Mouse (Mus musculus) limb, embryonic 11.5 days (tissue): ENCODE measurements around the gene Kctd11. TPM values are rescaled to one million over a fixed set of nuclear protein-coding genes. Genes with fewer than 3 reads are reported as not detected.

Experiments
- ATAC-seq: fragments of 200-750 bp; cut with Nextera tagmentation; 2 replicates; pipeline ENCODE4 v1.8.0; 2017; ENCODE audit warnings: low read depth; ENCODE audit not compliant: insufficient number of reproducible peaks, low FRiP score, low TSS enrichment
- DNase-seq: peaks from one replicate; pipeline ENCODE4 v3.0.0-alpha.2; 2015; ENCODE audit warnings: low spot score
- H3K27ac ChIP-seq: fragments of 300-500 bp; sonication (generic); replicated peaks from 2 replicates; pipeline ENCODE4 v1.5.1; 2014; ENCODE audit warnings: low read depth, mild to moderate bottlenecking, low read length
- H3K27me3 ChIP-seq: fragments of 300-500 bp; sonication (generic); 2 replicates; pipeline ENCODE4 v1.6.1; 2014; ENCODE audit warnings: mild to moderate bottlenecking, low read length, mixed read lengths; ENCODE audit not compliant: control insufficient read depth, insufficient read depth
- H3K36me3 ChIP-seq: fragments of 300-500 bp; sonication (generic); 2 replicates; pipeline ENCODE4 v1.6.1; 2014; ENCODE audit warnings: mild to moderate bottlenecking, low read length, moderate library complexity, mixed read lengths; ENCODE audit not compliant: control insufficient read depth, insufficient read depth
- H3K4me1 ChIP-seq: fragments of 300-500 bp; sonication (generic); 2 replicates; pipeline ENCODE4 v1.6.1; 2014; ENCODE audit warnings: low read length, mixed read lengths; ENCODE audit not compliant: control insufficient read depth, insufficient read depth
- H3K4me2 ChIP-seq: fragments of 300-500 bp; sonication (generic); 2 replicates; pipeline ENCODE4 v1.6.1; 2014; ENCODE audit warnings: low read depth, mild to moderate bottlenecking, moderate library complexity; ENCODE audit not compliant: severe bottlenecking
- H3K4me3 ChIP-seq: fragments of 300-500 bp; sonication (generic); 2 replicates; pipeline ENCODE4 v1.5.1; 2014; ENCODE audit warnings: low read depth, low read length
- H3K9ac ChIP-seq: fragments of 300-500 bp; sonication (generic); 2 replicates; pipeline ENCODE4 v1.6.1; 2014; ENCODE audit warnings: mild to moderate bottlenecking, low read length
- H3K9me3 ChIP-seq: fragments of 300-500 bp; sonication (generic); 2 replicates; pipeline ENCODE4 v1.6.1; 2016; ENCODE audit warnings: low read length; ENCODE audit not compliant: control insufficient read depth
- WGBS: fragments of 180-500 bp; shearing (Covaris S2); extraction: QIAGEN DNeasy Blood & Tissue Kit; methylation state at CpG from one replicate; pipeline ENCODE4 v1.1.7; 2014; 5-methylcytosine and 5-hydroxymethylcytosine counted together
- polyA plus RNA-seq: library from polyadenylated mRNA; unstranded; fragments of >200 nt; fragmentation: Nextera tagmentation; extraction: Ambion mirVana; gene quantifications from 2 replicates; pipeline ENCODE4 v1.2.1, GENCODE M21; 2014

The Kctd11 gene
- polyA plus RNA-seq, 1 experiment from 2014 or later = 3.7 TPM

DNA sequence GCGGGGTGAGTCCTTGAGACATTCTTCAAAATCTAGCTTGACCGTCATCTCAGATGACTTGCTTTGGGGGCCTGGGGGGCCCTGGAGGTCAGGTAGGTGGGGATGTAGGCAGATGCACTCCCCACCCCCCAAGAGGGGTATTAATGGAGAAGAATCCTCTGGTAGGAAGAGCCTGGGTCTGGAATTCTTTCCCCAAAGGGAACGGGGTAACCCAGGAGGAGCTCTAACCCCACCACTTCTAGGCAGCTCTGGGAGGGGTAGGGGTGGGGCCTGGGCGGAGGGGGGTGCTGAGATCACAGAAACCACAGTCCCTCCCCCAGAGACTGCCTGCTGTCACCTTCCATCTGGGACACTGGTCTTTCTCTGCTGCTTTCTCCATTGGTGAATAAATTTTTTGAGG is 14.1 kb upstream of the Kctd11 start, which contains the start of gene Acap1:
Gene Acap1, minus strand, starts transcription at position 249 of the 400 bp plus-strand sequence.
- H3K27ac ChIP-seq = no peak within 1 kb of the TSS
- peaks cover 10% of the 10 kb centered on the region for H3K4me1 ChIP-seq
- WGBS = 78% methylated on average over 4 of the region's 4 CpGs

DNA sequence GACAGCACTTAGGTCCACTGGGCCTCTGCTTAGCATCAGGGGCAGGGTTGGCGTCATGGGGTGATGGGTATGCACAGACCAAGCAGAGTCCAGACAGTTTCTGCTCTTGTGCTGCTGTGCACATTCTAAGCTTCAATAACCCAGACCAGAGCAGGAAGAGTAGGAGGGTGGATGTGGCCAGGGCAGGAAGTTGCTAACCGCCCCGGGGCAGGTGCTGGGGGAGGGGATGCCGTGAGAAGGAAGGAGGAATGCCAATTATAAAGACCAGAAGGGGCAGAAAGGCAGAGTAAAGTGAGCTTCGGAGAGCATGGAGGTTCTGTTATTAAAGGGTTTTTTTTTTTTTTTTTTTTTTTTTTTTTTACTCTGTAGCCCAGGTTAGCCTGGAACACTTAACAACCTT is 13.5 kb upstream of the Kctd11 start:
- H3K4me3 ChIP-seq = no peak overlapping the region
- DNase-seq (no peak), ATAC-seq (no peak)
- H3K9ac ChIP-seq = no peak overlapping the region
- no peaks in the 10 kb centered on the region for H3K36me3 ChIP-seq
- no peaks in the 10 kb centered on the region for H3K27me3 ChIP-seq
- H3K27ac ChIP-seq = no peak overlapping the region
- H3K4me2 ChIP-seq = no peak overlapping the region
- 70% methylated on average over 5 of the region's 5 CpGs for WGBS
- H3K9me3 ChIP-seq = no peaks in the 10 kb centered on the region
- peaks cover 7% of the 10 kb centered on the region for H3K4me1 ChIP-seq

More for the DNA sequence above, 14.1 kb upstream of the Kctd11 start, which contains the start of gene Acap1:
- Histone ChIP-seq H3K9ac (no peak within 1 kb of the TSS), H3K9me3 (no peaks in the 10 kb centered on the region), H3K36me3 (no peaks in the 10 kb centered on the region), H3K4me2 (no peak within 1 kb of the TSS), H3K27me3 (no peaks in the 10 kb centered on the region), H3K4me3 (no peak within 1 kb of the TSS)
- ATAC-seq (no peak), DNase-seq (no peak)

DNA sequence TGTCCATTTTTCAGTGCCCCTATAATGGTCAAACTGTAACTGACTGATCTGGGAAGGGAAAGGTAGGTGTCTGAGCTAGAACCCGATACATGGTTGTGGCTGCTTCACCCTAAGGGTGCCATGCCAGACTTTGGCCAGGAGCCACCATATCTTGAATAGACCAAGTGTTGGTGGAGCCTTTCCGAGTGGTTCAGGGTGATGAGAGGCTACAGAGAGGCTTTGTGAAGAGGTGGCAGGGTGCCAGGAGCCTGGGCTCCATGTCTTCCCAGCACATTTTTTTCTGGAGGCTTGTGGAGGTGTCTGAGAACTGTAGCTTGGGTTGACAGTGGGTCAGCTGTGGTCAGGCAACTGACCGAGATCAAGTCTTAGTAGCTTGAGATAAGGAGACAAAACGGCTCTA is 10.3 kb upstream of the Kctd11 start:
- DNase-seq (no peak), ATAC-seq (no peak)
- 83% methylated on average over 4 of the region's 4 CpGs for WGBS

DNA sequence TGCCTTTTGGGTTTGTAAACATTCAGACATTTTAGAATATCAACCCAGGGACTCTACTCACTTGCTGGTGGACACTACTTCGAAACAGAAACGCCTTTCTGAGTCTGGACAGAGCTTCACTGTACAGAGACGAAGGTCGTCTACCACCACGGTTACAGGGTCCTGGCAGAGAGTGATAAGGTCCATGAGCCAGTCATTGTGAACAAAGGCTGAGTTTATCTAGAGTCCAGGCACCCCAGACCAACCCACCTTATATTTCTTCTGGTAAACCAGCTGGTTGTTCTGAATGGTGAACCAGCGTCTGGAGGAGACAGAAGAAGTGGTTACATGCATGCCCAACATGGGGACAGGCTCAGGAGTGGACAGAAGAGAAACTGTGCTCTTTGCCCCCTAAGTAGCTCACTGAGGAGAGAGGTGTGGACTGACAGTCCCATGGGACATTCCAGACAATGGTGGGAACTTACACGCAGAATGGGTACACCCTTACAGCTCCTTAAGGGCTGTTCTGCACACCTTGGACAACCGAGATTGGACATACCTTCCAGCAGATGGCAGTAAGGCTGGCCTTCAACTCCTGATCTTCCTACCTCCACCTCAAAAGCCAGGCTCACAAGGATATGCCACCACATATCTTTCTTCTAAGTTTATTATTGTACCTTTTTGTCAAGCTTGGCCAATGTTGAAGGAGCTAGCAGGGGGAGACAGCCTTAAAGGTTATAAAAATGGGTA is 5.9 kb upstream of the Kctd11 start:
- H3K4me3 ChIP-seq = no peak overlapping the region
- no peaks in the 10 kb centered on the region for H3K36me3 ChIP-seq
- no peaks in the 10 kb centered on the region for H3K4me1 ChIP-seq
- H3K27me3 ChIP-seq = no peaks in the 10 kb centered on the region
- H3K9ac ChIP-seq = no peak overlapping the region
- DNase-seq (no peak), ATAC-seq (no peak)
- H3K4me2 ChIP-seq = no peak overlapping the region
- no peaks in the 10 kb centered on the region for H3K9me3 ChIP-seq
- H3K27ac ChIP-seq = no peak overlapping the region
- WGBS = 78% methylated on average over 8 of the region's 8 CpGs

More for the DNA sequence above, 10.3 kb upstream of the Kctd11 start:
- no peak overlapping the region for H3K9ac ChIP-seq
- H3K4me3 ChIP-seq = no peak overlapping the region
- H3K27ac ChIP-seq = no peak overlapping the region
- no peaks in the 10 kb centered on the region for H3K4me1 ChIP-seq
- H3K9me3 ChIP-seq = no peaks in the 10 kb centered on the region
- H3K4me2 ChIP-seq = no peak overlapping the region
- H3K27me3 ChIP-seq = no peaks in the 10 kb centered on the region
- H3K36me3 ChIP-seq = no peaks in the 10 kb centered on the region

DNA sequence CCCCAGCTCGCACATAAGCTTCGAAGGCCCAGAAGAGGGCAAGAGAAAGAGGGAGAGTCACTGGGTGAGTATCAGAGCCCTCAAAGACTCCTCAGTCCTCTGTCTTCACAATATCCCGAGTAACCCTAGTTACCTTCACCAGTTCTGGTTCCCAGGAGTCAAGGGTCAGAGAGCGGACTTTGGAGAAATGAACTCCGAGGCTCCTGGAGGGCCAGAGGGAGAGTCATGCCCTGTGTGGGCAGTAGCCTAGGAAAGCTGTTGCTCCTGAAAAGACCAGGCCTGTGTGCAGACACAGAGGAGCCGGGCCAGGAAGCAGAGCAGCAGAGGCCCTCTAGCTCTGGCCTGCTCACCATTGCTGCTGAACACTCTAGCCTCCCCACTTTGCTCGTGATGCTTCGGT is 3.5 kb upstream of the Kctd11 start:
- Histone ChIP-seq H3K4me2 (no peak overlapping the region), H3K27me3 (no peaks in the 10 kb centered on the region), H3K9ac (no peak overlapping the region), H3K27ac (no peak overlapping the region), H3K9me3 (no peaks in the 10 kb centered on the region), H3K4me1 (peaks cover 7% of the 10 kb centered on the region), H3K4me3 (no peak overlapping the region), H3K36me3 (no peaks in the 10 kb centered on the region)
- ATAC-seq (no peak), DNase-seq (no peak)
- WGBS = 86% methylated on average over 8 of the region's 8 CpGs

DNA sequence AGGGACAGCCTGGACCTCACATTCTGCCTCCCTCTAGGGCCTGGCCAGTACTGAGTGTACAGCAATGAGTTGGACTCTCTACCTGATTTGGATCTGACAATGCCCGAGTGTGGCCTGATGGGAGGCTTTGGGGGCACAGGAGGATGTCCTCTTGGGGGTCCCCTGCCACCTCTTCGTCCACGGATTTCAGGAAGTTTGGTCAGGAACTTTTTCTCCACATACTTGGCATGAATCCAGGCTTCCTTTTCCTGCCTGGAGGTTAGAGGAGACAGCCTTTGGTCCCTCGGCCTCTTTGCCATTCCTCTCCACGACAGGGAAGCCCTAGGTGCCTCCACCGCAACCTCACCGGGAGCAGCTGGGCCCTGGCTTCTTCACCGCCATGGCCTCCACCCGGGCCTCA is 3.0 kb upstream of the Kctd11 start:
- no peaks in the 10 kb centered on the region for H3K36me3 ChIP-seq
- no peak overlapping the region for H3K9ac ChIP-seq
- no peak overlapping the region for H3K4me3 ChIP-seq
- H3K27me3 ChIP-seq = no peaks in the 10 kb centered on the region
- no peak for ATAC-seq
- peaks cover 11% of the 10 kb centered on the region for H3K4me1 ChIP-seq
- WGBS = 85% methylated on average over 9 of the region's 9 CpGs
- no peak for DNase-seq
- no peak overlapping the region for H3K27ac ChIP-seq
- H3K4me2 ChIP-seq = no peak overlapping the region
- H3K9me3 ChIP-seq = no peaks in the 10 kb centered on the region

DNA sequence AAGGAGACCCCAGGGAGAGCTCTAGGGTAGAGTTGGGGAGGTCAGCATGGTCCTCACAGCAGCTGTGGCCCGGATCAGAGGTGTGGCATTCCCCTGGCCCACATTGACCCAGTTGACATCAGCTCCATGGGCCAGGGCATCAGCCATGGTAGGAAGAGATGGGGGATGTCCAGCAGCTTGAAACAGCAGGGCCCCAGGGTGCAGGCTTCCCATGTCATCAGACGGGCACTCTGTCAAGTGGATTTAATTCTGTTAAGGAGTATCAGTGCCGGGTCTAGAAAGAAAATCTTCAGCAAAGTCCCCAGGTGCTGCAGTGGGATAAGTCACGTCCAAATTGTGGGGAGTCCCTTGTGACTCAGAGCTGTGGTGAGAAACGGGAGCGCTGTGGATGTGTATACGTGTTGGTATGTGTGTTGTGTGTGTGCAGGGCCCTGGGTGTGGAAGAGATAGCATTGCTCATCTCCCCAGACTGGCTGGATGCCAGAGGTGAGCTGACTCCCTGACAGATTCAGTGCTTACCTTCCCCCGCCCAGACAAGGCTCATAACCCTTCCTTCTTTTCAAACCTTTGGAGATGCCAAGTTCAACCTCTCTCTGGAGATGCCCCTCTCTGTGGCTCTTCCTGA is 2.4 kb upstream of the Kctd11 start:
- no peak for ATAC-seq
- H3K27me3 ChIP-seq = no peaks in the 10 kb centered on the region
- no peaks in the 10 kb centered on the region for H3K9me3 ChIP-seq
- WGBS = 88% methylated on average over 8 of the region's 8 CpGs
- H3K4me3 ChIP-seq = no peak overlapping the region
- no peak overlapping the region for H3K27ac ChIP-seq
- H3K4me2 ChIP-seq = no peak overlapping the region
- no peak overlapping the region for H3K9ac ChIP-seq
- no peak for DNase-seq
- peaks cover 12% of the 10 kb centered on the region for H3K4me1 ChIP-seq
- H3K36me3 ChIP-seq = no peaks in the 10 kb centered on the region

DNA sequence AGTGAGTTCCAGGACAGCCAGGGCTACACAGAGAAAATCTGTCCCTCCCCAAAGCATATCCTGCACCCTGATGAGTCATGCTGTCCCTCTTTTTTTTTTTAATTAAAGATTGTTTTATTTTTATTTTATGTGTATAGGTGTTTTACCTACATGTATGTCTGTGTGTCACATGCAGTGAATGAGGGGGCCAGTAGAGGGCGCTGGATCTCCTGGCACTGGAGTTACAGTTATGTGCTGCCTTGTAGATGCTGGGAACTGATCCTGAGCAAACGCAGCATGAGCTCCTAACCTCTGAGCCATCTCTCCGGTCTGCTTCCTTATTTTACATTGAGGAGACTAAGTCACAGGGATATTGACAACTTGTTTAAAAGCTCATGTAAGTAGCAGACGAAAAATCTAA is 1.9 kb upstream of the Kctd11 start:
- H3K4me1 ChIP-seq = peaks cover 12% of the 10 kb centered on the region
- WGBS = 60% methylated on average over 4 of the region's 4 CpGs
- H3K4me2 ChIP-seq = no peak overlapping the region
- no peak overlapping the region for H3K27ac ChIP-seq
- ATAC-seq (no peak), DNase-seq (peak; percentile 57)
- no peaks in the 10 kb centered on the region for H3K27me3 ChIP-seq
- H3K36me3 ChIP-seq = no peaks in the 10 kb centered on the region
- no peak overlapping the region for H3K4me3 ChIP-seq
- no peaks in the 10 kb centered on the region for H3K9me3 ChIP-seq
- no peak overlapping the region for H3K9ac ChIP-seq
